Mouse (Mus musculus) megakaryocyte, embryonic 14.5 days (primary cell): ENCODE results near the gene Ippk. TPM values are rescaled to one million over a fixed set of nuclear protein-coding genes. Genes with fewer than 3 reads are reported as not detected.

Source experiments
- H3K27me3 ChIP-seq: replicated peaks from 2 replicates; pipeline ENCODE3; 2012; ENCODE audit warnings: inconsistent platforms
- H3K36me3 ChIP-seq: replicated peaks from 2 replicates; pipeline ENCODE3; 2012; ENCODE audit warnings: low read length, inconsistent platforms, mixed read lengths
- H3K4me1 ChIP-seq: 2 replicates; pipeline ENCODE4 v1.6.1; 2012; ENCODE audit warnings: inconsistent platforms
- H3K4me3 ChIP-seq: replicated peaks from 2 replicates; pipeline ENCODE3; 2012; ENCODE audit warnings: moderate library complexity, mild to moderate bottlenecking, inconsistent platforms
- H3K9me3 ChIP-seq: 2 replicates; pipeline ENCODE4 v1.6.1; 2012; ENCODE audit warnings: inconsistent platforms
- FLI1 ChIP-seq: IDR thresholded peaks from 2 replicates; pipeline ENCODE4 v1.6.1; 2012; ENCODE audit warnings: low read length, inconsistent platforms, mixed read lengths
- GATA1 ChIP-seq: IDR thresholded peaks from 3 replicates; pipeline ENCODE4 v1.6.1; 2012; ENCODE audit warnings: mixed read lengths, low read length, inconsistent platforms, borderline replicate concordance
- polyA plus RNA-seq: library from polyadenylated mRNA; stranded (reverse); fragments of >175 nt; gene quantifications from 2 replicates; pipeline ENCODE4 v1.2.3, GENCODE M21; 2012; ENCODE audit warnings: low replicate concordance; ENCODE audit not compliant: insufficient read depth

The Ippk gene
- polyA plus RNA-seq, 1 experiment, result 1.4 TPM

GRCm38 (mm10) chr13:49460692-49461414 is 39.8 kb downstream of the Ippk start:
- Histone ChIP-seq H3K27me3 (no peaks in the 10 kb centered on the region), H3K9me3 (no peaks in the 10 kb centered on the region), H3K4me3 (no peak overlapping the region), H3K36me3 (peaks cover 94% of the 10 kb centered on the region), H3K4me1 (peaks cover 34% of the 10 kb centered on the region)
- TF ChIP-seq FLI1 (no peak), GATA1 (no peak)

GRCm38 (mm10) chr13:49461458-49462132 is 40.5 kb downstream of the Ippk start:
- Histone ChIP-seq H3K36me3 (peaks cover 93% of the 10 kb centered on the region), H3K4me1 (peaks cover 41% of the 10 kb centered on the region), H3K4me3 (no peak overlapping the region), H3K27me3 (no peaks in the 10 kb centered on the region), H3K9me3 (no peaks in the 10 kb centered on the region)
- TF ChIP-seq GATA1 (no peak), FLI1 (no peak)

- Histone ChIP-seq H3K27me3 (no peaks in the 10 kb centered on the region), H3K36me3 (peaks cover 86% of the 10 kb centered on the region), H3K4me1 (peaks cover 55% of the 10 kb centered on the region), H3K4me3 (no peak overlapping the region), H3K9me3 (no peaks in the 10 kb centered on the region)
- TF ChIP-seq GATA1 (no peak), FLI1 (no peak)
Observed at GRCm38 (mm10) chr13:49462921-49463320, 41.9 kb downstream of the Ippk start.

GRCm38 (mm10) chr13:49465875-49466274 is 44.8 kb downstream of the Ippk start:
- TF ChIP-seq FLI1 (no peak), GATA1 (no peak)
- H3K36me3 ChIP-seq, result peaks cover 76% of the 10 kb centered on the region
- H3K27me3 ChIP-seq, result no peaks in the 10 kb centered on the region
- H3K9me3 ChIP-seq, result no peaks in the 10 kb centered on the region
- H3K4me3 ChIP-seq, result no peak overlapping the region
- H3K4me1 ChIP-seq, result peaks cover 48% of the 10 kb centered on the region

- no peak for TF ChIP-seq GATA1
- TF ChIP-seq FLI1, result no peak
- Histone ChIP-seq H3K36me3 (peaks cover 76% of the 10 kb centered on the region), H3K9me3 (no peaks in the 10 kb centered on the region), H3K4me3 (no peak overlapping the region), H3K4me1 (peaks cover 51% of the 10 kb centered on the region), H3K27me3 (no peaks in the 10 kb centered on the region)
Observed at GRCm38 (mm10) chr13:49466393-49467075, 45.5 kb downstream of the Ippk start.

GRCm38 (mm10) chr13:49467585-49467984 is 46.5 kb downstream of the Ippk start:
- no peak overlapping the region for H3K4me3 ChIP-seq
- H3K9me3 ChIP-seq, result no peaks in the 10 kb centered on the region
- peaks cover 54% of the 10 kb centered on the region for H3K4me1 ChIP-seq
- H3K27me3 ChIP-seq, result no peaks in the 10 kb centered on the region
- H3K36me3 ChIP-seq, result peaks cover 72% of the 10 kb centered on the region
- TF ChIP-seq FLI1 (no peak), GATA1 (no peak)

GRCm38 (mm10) chr13:49469002-49469401 is 48.0 kb downstream of the Ippk start:
- TF ChIP-seq GATA1, result no peak
- no peak for TF ChIP-seq FLI1
- no peaks in the 10 kb centered on the region for H3K9me3 ChIP-seq
- H3K36me3 ChIP-seq, result peaks cover 63% of the 10 kb centered on the region
- no peaks in the 10 kb centered on the region for H3K27me3 ChIP-seq
- peaks cover 65% of the 10 kb centered on the region for H3K4me1 ChIP-seq
- no peak overlapping the region for H3K4me3 ChIP-seq

- TF ChIP-seq FLI1 (no peak), GATA1 (no peak)
- Histone ChIP-seq H3K4me1 (peaks cover 61% of the 10 kb centered on the region), H3K4me3 (no peak overlapping the region), H3K27me3 (no peaks in the 10 kb centered on the region), H3K9me3 (no peaks in the 10 kb centered on the region), H3K36me3 (peaks cover 51% of the 10 kb centered on the region)
Observed at GRCm38 (mm10) chr13:49470319-49470718, 49.3 kb downstream of the Ippk start.

- no peaks in the 10 kb centered on the region for H3K9me3 ChIP-seq
- H3K4me3 ChIP-seq, result no peak overlapping the region
- peaks cover 56% of the 10 kb centered on the region for H3K4me1 ChIP-seq
- H3K36me3 ChIP-seq, result peaks cover 47% of the 10 kb centered on the region
- TF ChIP-seq GATA1 (no peak), FLI1 (no peak)
- no peaks in the 10 kb centered on the region for H3K27me3 ChIP-seq
Observed at GRCm38 (mm10) chr13:49470806-49471205, 49.8 kb downstream of the Ippk start.
